Mouse (Mus musculus): Measurements from ENCODE around the gene Agap2.
"Not testable (repeated sequence)": the region's sequence is repeated elsewhere in the genome, so short reads cannot be mapped to it uniquely, and the experiment has no call there.

Gene Agap2

DNA sequence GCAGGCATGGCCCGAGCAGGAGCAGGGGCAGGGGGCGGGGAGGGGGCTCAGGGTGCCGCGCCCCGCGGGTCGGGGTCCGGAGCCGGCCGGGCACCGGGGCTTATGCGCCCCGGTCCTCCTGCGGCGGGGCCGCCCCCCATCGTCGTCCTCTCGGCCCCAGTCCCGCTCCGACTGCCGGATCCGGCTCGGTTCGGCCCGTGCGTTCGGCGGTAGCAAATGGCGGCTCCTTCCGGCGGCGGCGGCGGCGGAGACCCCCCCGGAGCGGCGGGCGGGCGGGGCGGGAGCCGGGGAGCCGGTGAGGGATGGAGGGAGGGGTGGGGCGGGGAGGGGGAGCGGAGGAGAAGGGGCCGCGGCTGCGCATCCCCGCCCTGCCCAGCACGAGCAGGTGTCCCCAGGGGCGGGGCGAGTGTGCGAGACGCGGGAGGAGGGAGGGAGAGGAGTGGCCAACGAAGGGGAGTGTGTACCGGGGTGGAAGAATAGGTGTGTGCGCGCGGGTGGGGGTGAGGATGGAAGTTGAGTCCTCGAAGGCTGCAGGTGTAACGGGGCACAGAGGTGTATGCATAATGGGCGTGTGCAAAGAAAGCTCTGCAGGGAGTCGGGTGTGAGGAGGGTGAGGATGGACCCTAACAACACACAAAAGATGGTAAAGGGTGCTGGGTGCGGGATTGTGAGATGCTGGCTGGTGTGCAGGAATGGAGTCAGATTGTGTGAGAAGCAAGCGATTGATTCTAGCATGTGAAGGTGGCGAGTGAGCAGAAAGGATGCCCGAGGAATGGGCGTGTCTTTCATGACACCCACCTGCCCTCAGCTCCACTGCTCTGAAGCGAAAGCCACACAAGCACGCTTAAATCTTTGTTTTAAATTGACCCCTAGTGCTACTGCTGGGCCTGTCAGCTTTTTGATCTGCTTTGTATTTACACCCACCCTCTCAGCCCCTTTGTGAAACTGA is 14.8 kb upstream of the Agap2 start, which contains the start of gene March9:
TSS of gene March9 (minus strand) at position 217 of the 949 bp plus-strand sequence.
- DNase-seq: peak; percentile 97

DNA sequence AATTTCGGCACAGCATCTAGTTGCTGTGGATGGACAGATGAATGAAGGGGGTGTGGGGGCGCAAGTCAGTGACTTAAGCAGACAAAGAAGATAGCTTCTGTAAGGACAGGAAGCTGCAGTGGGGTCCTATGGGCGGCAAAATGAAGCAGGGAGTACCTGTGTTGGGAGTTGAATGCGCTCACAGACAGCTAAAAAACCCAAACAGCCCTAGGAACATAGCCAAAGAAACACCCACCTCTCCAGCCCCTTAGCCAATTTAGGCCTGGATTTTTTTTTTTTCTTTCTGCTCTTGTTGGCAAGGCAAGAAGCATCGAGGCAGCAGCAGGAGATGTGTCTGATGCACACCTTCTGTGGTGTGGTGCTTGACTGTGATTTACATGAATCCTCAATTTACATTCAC is 14.0 kb upstream of the Agap2 start:
- peak; percentile 89 for DNase-seq

DNA sequence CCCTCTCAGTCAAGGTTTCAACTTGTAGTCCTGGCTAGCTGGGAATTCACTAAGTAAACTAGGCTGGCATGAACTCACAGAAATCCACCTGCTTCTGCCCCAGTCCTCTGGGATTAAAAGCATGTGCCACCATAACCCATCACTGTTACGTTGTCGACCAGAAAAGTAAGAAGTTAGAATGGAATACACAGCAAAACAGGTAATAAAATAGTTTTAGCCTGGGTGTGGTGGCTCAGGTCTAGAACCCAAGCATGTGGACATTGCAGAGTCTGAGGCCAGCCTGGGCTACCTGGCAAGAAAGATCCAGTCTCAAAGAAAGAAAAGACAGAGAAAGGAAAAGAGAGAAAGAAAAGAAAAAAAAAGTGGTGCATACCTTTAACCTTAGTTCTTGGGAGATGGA is 13.6 kb upstream of the Agap2 start:
- DNase-seq: peak; percentile 69

DNA sequence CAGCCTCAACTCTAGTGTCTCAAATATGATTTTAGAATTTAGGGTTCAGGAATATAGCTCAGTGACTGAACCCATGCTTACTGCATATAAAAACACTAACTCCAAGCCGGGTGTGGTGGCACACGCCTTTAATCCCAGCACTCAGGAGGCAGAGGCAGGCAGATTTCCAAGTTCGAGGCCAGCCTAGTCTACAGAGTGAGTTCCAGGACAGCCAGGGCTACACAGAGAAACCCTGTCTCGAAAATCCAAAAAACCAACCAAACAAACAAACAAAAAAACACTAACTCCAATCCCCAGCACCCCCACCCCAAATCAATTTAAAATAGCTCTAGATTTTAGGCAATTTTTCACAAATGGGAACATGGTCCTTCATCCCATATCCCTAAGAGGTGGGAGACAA is 13.0 kb upstream of the Agap2 start:
- peak; percentile 88 for DNase-seq

DNA sequence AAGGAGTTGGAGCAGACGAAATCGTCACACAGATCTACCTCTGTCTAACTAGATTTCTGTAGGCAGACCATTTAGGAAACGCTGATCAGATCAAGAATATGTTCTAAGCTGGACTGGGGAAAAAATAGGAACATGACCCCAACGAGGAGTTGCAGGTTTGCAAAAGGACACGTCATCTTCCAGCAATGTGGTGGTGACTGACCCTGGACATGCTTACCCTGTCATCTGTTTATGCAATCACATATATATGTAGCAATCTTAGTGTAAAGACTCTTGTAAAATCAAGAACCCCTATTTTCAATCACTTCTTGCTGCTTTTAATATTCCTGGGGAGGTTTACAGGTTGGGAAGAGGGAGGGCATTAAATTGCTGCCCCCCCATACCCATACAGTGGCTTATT is 12.6 kb upstream of the Agap2 start:
- DNase-seq: peak; percentile 78

DNA sequence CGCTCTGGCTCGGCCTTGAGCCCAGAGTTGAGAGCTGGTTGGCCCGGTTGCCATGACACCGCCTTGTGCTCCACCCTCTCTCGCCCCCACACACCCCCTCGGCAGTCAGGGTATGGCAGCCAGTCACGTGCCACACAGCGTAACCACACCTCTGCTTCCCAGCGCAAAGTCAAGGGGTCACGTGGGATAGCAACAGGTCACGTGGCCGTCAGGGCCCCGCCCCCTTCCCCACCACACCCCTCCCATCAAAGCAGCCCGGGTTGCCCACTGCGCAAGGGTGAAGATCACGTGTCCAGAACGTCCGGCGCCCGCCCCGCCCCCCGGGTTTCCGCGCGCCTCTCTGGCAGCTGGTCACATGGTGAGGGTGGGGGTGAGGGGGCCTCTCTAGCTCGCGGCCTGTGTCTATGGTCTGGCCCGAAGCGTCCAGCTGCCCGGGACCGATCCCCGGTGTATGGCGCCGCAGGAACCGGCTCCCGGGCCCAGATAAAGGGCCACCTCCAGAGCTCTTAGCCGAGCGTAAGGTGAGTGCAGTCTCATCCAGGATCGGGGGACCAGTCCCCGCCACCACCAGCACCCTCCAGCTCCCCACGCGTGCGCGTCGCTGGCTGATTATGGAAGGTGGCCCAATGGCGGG is 11.7 kb upstream of the Agap2 start, which contains the start of gene Cdk4:
TSS of gene Cdk4 (plus strand) at position 296 of the 634 bp plus-strand sequence.
- DNase-seq: peak; percentile 100

DNA sequence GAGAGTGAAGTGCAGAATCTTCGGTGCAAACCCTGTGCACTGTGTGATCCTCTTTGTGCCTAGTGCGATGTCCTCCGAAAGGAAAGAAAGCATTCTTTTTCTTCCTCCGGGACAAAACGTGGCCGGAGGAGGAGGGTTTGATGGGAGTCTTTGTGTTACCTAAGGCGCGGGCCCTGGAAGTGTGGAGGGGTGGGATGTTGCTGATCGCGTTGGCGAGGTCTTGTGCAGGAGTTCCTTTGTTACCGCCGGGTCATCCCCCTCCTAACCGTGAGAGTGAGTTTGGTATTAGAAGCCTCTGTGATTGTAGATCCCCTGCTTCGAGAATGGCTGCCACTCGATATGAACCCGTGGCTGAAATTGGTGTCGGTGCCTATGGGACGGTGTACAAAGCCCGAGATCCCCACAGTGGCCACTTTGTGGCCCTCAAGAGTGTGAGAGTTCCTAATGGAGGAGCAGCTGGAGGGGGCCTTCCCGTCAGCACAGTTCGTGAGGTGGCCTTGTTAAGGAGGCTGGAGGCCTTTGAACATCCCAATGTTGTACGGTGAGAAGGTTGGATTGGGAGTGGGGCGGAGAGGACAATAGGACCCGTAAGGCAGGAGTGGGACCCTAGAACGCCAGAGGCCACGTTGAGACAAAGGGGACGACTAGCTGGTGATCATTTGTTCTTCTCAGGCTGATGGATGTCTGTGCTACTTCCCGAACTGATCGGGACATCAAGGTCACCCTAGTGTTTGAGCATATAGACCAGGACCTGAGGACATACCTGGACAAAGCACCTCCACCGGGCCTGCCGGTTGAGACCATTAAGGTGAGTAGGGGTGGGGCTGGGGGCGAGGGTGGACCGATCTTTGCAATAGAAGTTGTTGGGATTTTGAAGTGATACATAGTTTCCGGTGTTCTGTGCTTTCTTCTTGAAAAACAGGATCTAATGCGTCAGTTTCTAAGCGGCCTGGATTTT is 10.9 kb upstream of the Agap2 start:
- DNase-seq: peak; percentile 94

DNA sequence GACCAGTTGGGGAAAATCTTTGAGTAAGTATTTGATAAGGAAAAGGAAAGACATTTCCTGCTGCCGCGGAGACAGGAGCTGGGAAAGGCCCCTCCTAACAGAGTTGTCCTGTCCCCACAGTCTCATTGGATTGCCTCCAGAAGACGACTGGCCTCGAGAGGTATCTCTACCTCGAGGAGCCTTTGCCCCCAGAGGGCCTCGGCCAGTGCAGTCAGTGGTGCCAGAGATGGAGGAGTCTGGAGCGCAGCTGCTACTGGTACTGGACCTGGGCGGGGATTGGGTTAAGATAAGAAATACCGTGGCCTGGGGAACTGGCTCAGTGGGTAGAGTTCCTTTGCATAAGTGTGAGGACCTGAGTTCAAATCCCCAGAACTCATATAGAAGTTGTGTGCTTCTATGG is 9.1 kb upstream of the Agap2 start:
- DNase-seq: peak; percentile 91

DNA sequence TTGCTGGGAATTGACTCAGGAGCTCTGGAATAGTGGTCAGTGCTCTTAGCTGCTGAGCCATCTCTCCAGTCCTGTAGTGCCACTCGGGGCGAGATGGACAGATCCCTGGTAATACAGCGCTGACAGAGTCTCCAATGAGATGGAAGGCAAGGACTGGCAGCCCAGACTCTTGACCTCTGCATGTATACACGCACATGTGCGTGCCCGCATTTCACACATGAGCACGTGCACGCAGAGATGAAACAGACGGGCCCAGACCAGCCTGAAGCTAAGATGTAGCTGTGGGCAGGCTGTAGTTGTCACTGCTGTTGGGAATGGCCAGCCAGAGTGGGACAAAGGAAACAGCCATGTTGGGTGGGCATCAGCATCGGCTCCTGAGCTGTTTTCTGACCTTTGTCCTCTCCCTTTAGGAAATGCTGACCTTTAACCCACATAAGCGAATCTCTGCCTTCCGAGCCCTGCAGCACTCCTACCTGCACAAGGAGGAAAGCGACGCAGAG is 8.5 kb upstream of the Agap2 start:
- peak; percentile 91 for DNase-seq

DNA sequence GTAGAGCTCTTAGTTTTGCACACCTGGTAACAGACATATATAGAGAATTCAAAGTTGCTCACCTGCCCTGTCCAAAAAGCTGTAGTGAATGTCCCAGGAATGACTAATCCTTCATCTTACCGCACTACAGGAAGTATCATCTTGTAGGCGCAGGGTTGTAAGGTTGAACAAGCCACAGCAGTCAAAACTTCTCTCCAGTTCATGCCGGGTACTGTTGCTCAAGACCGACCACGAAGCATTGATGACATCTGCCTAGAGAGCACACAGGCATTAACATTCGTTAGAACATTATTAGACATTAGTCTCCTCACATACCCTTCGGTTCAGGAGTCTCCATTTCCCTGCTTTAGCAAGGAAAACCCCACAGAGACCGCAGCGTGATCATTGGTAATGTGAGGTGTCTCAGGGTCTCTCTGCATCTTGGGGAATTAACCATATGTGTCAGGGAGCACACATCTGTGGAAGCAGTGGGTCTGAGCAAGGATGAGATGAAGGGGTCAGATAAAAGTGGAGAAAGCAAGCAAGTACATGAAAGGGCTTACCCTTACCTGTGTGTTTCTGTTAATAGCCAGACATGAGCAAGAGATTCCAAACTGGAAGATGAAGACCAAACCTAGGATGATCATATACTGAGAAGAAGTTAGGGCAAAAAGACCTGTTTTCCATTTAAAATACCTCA is 6.6 kb upstream of the Agap2 start:
- no peak for DNase-seq

DNA sequence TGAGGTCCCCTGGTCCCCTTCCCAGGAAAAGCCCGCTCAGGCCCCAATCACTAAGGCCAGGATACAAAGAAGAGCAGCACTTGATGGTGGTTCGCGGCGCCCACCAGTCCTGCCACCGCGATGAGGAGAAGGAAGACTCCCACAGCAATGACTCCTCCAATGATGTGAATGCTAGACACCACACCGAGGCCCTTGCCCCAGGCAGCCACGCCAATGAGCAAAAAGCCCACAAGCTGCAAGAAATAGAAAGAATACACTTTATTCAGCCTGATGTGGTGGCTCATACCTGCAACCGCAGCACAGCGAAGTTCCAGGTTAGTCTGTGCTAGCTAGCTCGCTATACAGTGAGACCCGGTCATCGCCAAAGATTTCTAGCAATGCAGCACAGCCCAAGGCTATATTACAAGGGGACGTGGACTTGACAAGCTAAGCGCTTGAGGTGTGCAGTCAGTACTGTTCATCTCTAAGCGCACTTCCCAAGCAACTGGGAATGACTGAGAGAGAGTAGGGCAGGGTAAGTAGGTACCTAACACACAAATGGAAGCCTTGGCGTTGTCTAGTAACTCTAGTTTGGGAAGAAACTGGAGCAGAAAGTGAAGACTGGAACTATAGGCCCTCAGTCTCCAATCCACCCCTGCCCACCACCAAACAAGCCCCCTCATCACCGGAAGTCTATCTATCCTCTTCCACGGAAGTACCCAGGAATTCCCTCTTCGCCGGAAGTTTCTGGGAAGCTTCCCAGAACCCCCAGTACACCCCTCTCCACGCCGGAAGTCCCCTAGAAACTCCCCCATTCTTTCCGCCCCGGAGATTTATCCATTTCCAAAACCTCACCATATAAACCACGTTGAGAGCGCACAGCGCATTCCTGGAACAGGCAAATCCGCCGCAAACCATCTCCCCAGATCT is 5.5 kb upstream of the Agap2 start:
- peak; percentile 91 for DNase-seq

DNA sequence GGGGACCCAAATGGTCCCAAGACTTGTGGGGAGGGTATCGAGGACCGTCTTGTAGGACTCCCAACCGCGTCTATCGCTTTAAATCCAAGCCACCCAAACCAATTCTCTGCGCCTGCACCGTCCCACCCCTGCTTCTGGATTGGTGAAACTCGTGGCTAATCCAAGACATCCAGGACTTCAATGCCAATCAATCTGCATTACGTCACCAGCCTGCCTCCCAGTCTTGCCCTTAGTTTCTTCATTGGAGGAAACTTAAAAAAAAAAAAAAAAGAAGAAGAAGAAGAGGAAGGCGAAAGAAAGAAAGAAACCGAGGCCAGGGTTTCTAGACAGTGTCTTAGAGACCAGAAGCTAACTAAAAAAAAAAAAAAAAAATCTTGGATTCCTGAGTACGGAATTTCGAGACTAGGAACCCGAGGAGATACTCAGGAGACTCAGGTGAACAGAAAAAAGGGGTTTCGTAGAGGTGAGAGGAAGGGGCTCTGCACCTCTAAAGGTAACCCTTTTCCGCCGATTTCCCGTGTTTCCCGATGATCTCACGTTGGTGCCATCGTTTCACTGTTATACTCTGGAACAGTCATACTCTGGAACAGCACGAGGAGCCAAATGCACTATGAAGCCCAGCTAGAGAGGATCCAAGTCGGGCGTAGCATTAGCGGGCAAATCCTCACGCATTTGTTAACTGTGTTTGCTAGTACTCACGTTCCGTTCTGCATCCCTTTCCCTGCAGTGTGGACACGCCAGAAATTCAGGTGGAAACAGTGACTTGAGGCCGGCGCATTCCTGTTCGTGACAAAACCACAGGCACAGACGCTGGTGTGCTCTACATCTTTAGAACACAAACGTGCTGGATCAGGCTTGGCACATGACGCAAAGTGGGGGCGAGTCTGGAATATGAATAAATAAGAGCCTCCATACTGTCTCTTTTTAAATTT is 4.6 kb upstream of the Agap2 start, which contains the start of gene Tspan31:
TSS of gene Tspan31 (minus strand) at position 75 of the 932 bp plus-strand sequence.
- DNase-seq: peak; percentile 100

DNA sequence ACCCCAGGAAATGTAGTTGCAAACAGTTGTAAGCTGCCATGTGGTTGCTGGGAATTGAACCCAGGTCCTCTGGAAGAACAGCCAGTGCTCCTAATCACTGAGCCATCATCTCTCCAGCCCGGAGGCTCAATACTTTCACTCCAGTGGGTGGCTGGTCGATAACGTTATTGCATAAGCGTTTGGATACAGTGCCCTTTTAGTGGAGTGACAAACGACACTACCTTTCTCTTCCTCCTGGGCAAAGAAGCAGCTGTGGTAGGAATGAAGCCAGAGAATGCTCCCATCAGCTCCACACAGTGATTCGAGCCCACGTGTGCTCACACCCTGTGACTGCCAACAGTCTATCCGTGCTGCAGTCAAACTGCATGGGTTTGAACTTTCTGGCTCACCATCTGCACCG is 3.9 kb upstream of the Agap2 start:
- peak; percentile 88 for DNase-seq

DNA sequence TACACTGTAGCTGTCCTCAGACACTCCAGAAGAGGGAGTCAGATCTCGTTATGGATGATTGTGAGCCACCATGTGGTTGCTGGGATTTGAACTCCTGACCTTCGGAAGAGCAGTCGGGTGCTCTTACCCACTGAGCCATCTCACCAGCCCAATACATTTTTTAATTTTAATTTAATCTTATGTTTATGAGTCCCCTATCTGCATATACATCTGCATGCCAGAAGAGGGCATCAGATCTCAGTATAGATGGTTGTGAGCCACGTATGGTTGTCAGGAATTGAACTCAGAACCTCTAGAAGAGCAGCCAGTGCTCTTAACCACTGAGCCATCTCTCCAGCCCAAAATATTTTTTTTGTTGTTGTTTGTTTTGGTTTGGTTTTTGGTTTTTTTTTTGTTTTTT is 2.8 kb upstream of the Agap2 start:
- DNase-seq: not testable (repeated sequence)

DNA sequence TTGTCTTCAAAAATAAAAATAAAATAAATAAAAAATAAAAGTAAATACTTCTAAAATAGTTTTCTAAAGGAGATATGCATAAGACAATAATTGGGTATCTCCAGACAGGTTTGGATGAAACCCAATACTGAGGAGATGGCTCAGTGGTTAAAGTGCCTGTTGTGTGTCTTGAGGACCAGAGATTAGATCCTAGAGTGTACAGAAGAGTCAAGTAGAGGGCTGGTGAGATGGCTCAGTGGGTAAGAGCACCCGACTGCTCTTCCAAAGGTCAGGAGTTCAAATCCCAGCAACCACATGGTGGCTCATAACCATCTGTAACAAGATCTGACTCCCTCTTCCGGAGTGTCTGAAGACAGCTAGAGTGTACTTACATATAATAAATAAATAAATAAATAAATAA is 2.1 kb upstream of the Agap2 start:
- not testable (repeated sequence) for DNase-seq

DNA sequence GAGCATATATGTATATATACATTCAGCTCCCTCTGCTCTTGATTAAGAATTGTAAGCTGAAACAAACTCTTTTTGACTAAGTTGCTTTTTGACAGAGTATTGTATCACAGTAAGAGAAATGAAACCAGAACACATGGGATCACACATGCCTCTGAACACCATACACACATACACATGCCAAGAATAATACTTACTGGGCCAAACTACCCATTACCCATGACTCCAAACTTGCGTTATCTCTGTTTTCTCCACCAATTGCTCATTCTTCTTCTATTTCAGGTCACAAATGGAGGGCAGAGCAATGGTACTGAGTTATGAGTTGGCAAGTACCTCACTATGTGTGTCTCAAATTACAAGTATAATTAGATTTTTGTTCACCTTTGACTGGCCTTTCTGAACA is 1.1 kb upstream of the Agap2 start:
- no peak for DNase-seq

DNA sequence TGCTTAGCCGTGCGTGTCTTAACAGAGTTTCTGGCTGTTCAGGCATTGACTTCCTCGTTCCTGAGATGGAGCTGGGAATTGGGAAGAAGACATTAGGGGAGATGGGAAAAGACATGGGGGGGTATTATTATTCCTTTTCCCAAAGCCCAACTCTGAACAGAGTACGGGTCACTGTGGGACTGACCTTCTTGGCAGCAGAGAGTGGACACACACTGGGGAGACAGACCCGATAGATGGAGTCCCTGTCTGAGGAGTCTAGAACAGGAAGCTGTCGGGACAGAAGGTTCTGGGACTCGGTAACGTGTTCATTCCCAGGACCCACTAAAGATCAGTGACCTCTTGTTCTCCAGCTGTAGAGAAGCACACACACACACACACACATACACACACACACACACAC is 567 bp downstream of the Agap2 start:
- DNase-seq: peak; percentile 97

DNA sequence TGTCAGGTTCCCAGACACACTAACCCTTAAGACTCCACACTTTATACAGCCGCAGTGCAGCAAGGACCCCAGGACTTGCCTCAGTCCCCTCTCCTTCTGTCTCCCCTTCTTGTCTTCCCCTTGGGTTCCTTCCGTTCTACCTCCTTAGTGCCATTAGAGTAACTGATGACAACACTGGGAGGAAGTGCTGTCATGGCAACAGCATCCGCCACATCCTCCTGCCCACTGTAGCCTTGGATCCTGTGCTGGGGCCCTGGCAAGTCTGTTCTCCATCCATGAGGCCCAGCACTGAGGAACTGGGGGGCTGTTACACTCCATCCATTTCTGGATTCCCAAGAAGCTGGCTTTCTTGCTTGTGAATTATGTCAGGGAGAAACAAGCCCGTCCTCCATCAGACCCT is 998 bp downstream of the Agap2 start:
- peak; percentile 95 for DNase-seq

DNA sequence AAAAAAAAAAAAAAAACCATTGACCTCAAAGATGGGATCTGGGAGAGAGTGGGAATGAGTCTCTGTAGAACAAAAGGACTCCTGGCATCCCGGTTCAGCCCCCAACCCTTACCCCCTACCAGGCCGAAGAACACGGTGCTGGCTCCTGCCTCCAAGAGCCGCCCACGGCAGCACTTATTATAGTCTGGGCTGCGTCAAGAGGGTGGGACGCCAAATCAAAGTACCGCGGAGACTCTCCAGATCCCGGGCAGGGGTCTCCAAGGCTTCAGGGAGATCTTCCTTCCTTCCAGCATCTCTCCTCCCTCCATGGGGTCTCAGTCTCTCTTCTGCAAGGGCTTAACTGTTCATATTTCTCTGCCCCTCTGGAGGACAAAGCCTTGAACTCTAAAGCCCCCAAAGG is 2.4 kb downstream of the Agap2 start:
- no peak for DNase-seq
